Mouse (Mus musculus) limb, embryonic 12.5 days (tissue): ENCODE results near the gene Tmem131l. TPM values are rescaled to one million over a fixed set of nuclear protein-coding genes. Genes with fewer than 3 reads are reported as not detected.

Experiments used
- ATAC-seq: fragments of 200-750 bp; cut with Nextera tagmentation; 2 replicates; pipeline ENCODE4 v1.8.0; 2017; ENCODE audit warnings: low read depth, moderate TSS enrichment; ENCODE audit not compliant: insufficient number of reproducible peaks, insufficient read depth, low FRiP score, low TSS enrichment
- H3K27ac ChIP-seq: fragments of 300-500 bp; sonication (generic); 2 replicates; pipeline ENCODE4 v1.5.1; 2016; ENCODE audit warnings: mild to moderate bottlenecking, moderate library complexity
- H3K27me3 ChIP-seq: fragments of 300-500 bp; sonication (generic); 2 replicates; pipeline ENCODE4 v1.6.1; 2016; ENCODE audit warnings: mild to moderate bottlenecking, moderate library complexity
- H3K36me3 ChIP-seq: fragments of 300-500 bp; sonication (generic); 2 replicates; pipeline ENCODE4 v1.6.1; 2016; ENCODE audit warnings: mild to moderate bottlenecking, moderate library complexity
- H3K4me1 ChIP-seq: fragments of 300-500 bp; sonication (generic); replicated peaks from 2 replicates; pipeline ENCODE4 v1.6.1; 2016
- H3K4me2 ChIP-seq: fragments of 300-500 bp; sonication (generic); 2 replicates; pipeline ENCODE4 v1.6.1; 2016; ENCODE audit warnings: mild to moderate bottlenecking, moderate library complexity
- H3K4me3 ChIP-seq: fragments of 300-500 bp; sonication (generic); replicated peaks from 2 replicates; pipeline ENCODE4 v1.5.1; 2016; ENCODE audit warnings: mild to moderate bottlenecking
- H3K9ac ChIP-seq: fragments of 300-500 bp; sonication (generic); replicated peaks from 2 replicates; pipeline ENCODE4 v1.6.1; 2016; ENCODE audit warnings: mild to moderate bottlenecking, moderate library complexity
- H3K9me3 ChIP-seq: fragments of 300-500 bp; sonication (generic); 2 replicates; pipeline ENCODE4 v1.6.1; 2016; ENCODE audit warnings: mild to moderate bottlenecking, moderate library complexity
- WGBS: fragments of 180-500 bp; shearing (Covaris S2); methylation state at CpG from one replicate; pipeline ENCODE4 v1.1.7; 2016; 5-methylcytosine and 5-hydroxymethylcytosine counted together
- polyA plus RNA-seq: library from polyadenylated mRNA; unstranded; fragments of >200 nt; fragmentation: Nextera tagmentation; extraction: Ambion mirVana; gene quantifications from 2 replicates; pipeline ENCODE4 v1.2.1, GENCODE M21; 2016

Gene Tmem131l
- polyA plus RNA-seq, 1 experiment from 2014 or later: 72.0 TPM

- H3K4me1 ChIP-seq: 0 out of 2 replicates have a peak, but pooled peaks cover 4% of the 10 kb centered on the region
- no peak for ATAC-seq
- WGBS: 87% methylated on average over 3 of the region's 3 CpGs
Measured at GRCm38 (mm10) chr3:83859071-83859470, 180.9 kb downstream of the Tmem131l start.

GRCm38 (mm10) chr3:83857621-83858020 lies 182.4 kb downstream of the Tmem131l start:
- Histone ChIP-seq H3K9ac (no peak overlapping the region), H3K4me3 (no peak overlapping the region), H3K4me2 (no peak overlapping the region), H3K27me3 (no peaks in the 10 kb centered on the region), H3K36me3 (no peaks in the 10 kb centered on the region), H3K27ac (no peak overlapping the region), H3K4me1 (no peaks in the 10 kb centered on the region), H3K9me3 (no peaks in the 10 kb centered on the region)
- ATAC-seq: no peak
- WGBS: 92% methylated on average over 13 of the region's 13 CpGs

More at GRCm38 (mm10) chr3:83859071-83859470, 180.9 kb downstream of the Tmem131l start:
- Histone ChIP-seq H3K4me3 (no peak overlapping the region), H3K4me2 (no peak overlapping the region), H3K36me3 (no peaks in the 10 kb centered on the region), H3K9ac (no peak overlapping the region), H3K9me3 (no peaks in the 10 kb centered on the region), H3K27ac (no peak overlapping the region), H3K27me3 (no peaks in the 10 kb centered on the region)

GRCm38 (mm10) chr3:83855643-83856042 lies 184.3 kb downstream of the Tmem131l start:
- Histone ChIP-seq H3K9ac (no peak overlapping the region), H3K4me3 (no peak overlapping the region), H3K27me3 (no peaks in the 10 kb centered on the region), H3K4me1 (no peaks in the 10 kb centered on the region), H3K4me2 (no peak overlapping the region), H3K9me3 (no peaks in the 10 kb centered on the region), H3K36me3 (no peaks in the 10 kb centered on the region), H3K27ac (no peak overlapping the region)
- no peak for ATAC-seq
- 85% methylated on average over 5 of the region's 5 CpGs for WGBS

- no peaks in the 10 kb centered on the region for H3K4me1 ChIP-seq
- H3K4me2 ChIP-seq: no peak overlapping the region
- no peaks in the 10 kb centered on the region for H3K36me3 ChIP-seq
- H3K9ac ChIP-seq: no peak overlapping the region
- WGBS: 81% methylated on average over 2 of the region's 2 CpGs
- 0 out of 2 replicates have a peak, but pooled peaks cover 5% of the 10 kb centered on the region for H3K27me3 ChIP-seq
- H3K27ac ChIP-seq: no peak overlapping the region
- no peak overlapping the region for H3K4me3 ChIP-seq
- no peaks in the 10 kb centered on the region for H3K9me3 ChIP-seq
- ATAC-seq: no peak
Measured at GRCm38 (mm10) chr3:83849341-83849740, 190.6 kb downstream of the Tmem131l start.

Other genes starting within 250 kb of the Tmem131l start
- gene Tlr2, start 198.4 kb downstream of the Tmem131l start, polyA plus RNA-seq: 3.7 and 4.3 TPM in 2 replicates
- gene Mnd1, start 115.6 kb upstream of the Tmem131l start, polyA plus RNA-seq: 14.0 TPM in 2 replicates
- gene Gm6525, start 133.9 kb upstream of the Tmem131l start, polyA plus RNA-seq: 0.35 and 0.88 TPM in 2 replicates